Mouse (Mus musculus) hindbrain, embryonic 13.5 days (tissue): ENCODE data around the gene Mgat3. TPM values are rescaled to one million over a fixed set of nuclear protein-coding genes. Genes with fewer than 3 reads are reported as not detected.
A peak's percentile ranks its signal among the peaks of the same experiment; 100 is the strongest.

Source experiments
- ATAC-seq: fragments of 200-750 bp; cut with Nextera tagmentation; 2 replicates; pipeline ENCODE4 v1.8.0; 2017; ENCODE audit warnings: moderate TSS enrichment; ENCODE audit not compliant: low FRiP score
- H3K27ac ChIP-seq: fragments of 300-500 bp; sonication (generic); 2 replicates; pipeline ENCODE4 v1.5.1; 2015; ENCODE audit warnings: inconsistent platforms, mild to moderate bottlenecking, moderate library complexity
- H3K27me3 ChIP-seq: fragments of 300-500 bp; sonication (generic); 2 replicates; pipeline ENCODE4 v1.6.1; 2015; ENCODE audit warnings: mild to moderate bottlenecking, inconsistent platforms
- H3K36me3 ChIP-seq: fragments of 300-500 bp; sonication (generic); 2 replicates; pipeline ENCODE4 v1.6.1; 2015; ENCODE audit warnings: mild to moderate bottlenecking, inconsistent platforms
- H3K4me1 ChIP-seq: fragments of 300-500 bp; sonication (generic); replicated peaks from 2 replicates; pipeline ENCODE4 v1.6.1; 2015; ENCODE audit warnings: inconsistent platforms
- H3K4me2 ChIP-seq: fragments of 300-500 bp; sonication (generic); 2 replicates; pipeline ENCODE4 v1.6.1; 2015; ENCODE audit warnings: inconsistent platforms, mild to moderate bottlenecking, moderate library complexity
- H3K4me3 ChIP-seq: fragments of 300-500 bp; sonication (generic); 2 replicates; pipeline ENCODE4 v1.5.1; 2015; ENCODE audit warnings: mild to moderate bottlenecking, inconsistent platforms
- H3K9ac ChIP-seq: fragments of 300-500 bp; sonication (generic); 2 replicates; pipeline ENCODE4 v1.6.1; 2015; ENCODE audit warnings: mild to moderate bottlenecking, inconsistent platforms
- H3K9me3 ChIP-seq: fragments of 300-500 bp; sonication (generic); 2 replicates; pipeline ENCODE4 v1.6.1; 2016; ENCODE audit warnings: inconsistent platforms
- WGBS: fragments of 180-500 bp; shearing (Covaris S2); methylation state at CpG from one replicate; pipeline ENCODE4 v1.1.7; 2015; 5-methylcytosine and 5-hydroxymethylcytosine counted together
- polyA plus RNA-seq: library from polyadenylated mRNA; unstranded; fragments of >200 nt; fragmentation: Nextera tagmentation; extraction: Ambion mirVana; gene quantifications from 2 replicates; pipeline ENCODE4 v1.2.1, GENCODE M21; 2015

The Mgat3 gene
- polyA plus RNA-seq, 1 experiment from 2014 or later, result 12.2 TPM

GRCm38 (mm10) chr15:80217476-80217875 lies 44.0 kb downstream of the Mgat3 start:
- no peaks in the 10 kb centered on the region for H3K27me3 ChIP-seq
- H3K4me2 ChIP-seq, result no peak overlapping the region
- H3K27ac ChIP-seq, result no peak overlapping the region
- peaks cover 32% of the 10 kb centered on the region for H3K36me3 ChIP-seq
- H3K9ac ChIP-seq, result no peak overlapping the region
- ATAC-seq, result no peak
- no peak overlapping the region for H3K4me3 ChIP-seq
- H3K4me1 ChIP-seq, result peaks cover 10% of the 10 kb centered on the region; the same call in 1 of the 2 replicates
- no peaks in the 10 kb centered on the region for H3K9me3 ChIP-seq
- 93% methylated on average over 10 of the region's 10 CpGs for WGBS

- Histone ChIP-seq H3K9ac (no peak overlapping the region), H3K4me2 (0 out of 2 replicates have a peak overlapping the region, but pooled peaks have one; percentile 10), H3K27me3 (no peaks in the 10 kb centered on the region), H3K4me1 (peaks cover 10% of the 10 kb centered on the region; the same call in 1 of the 2 replicates), H3K36me3 (peaks cover 15% of the 10 kb centered on the region), H3K9me3 (no peaks in the 10 kb centered on the region), H3K4me3 (no peak overlapping the region), H3K27ac (no peak overlapping the region)
- no peak for ATAC-seq
- 65% methylated on average over 14 of the region's 14 CpGs for WGBS
Observed at GRCm38 (mm10) chr15:80219211-80219610, 45.7 kb downstream of the Mgat3 start.

GRCm38 (mm10) chr15:80219705-80220657 lies 46.5 kb downstream of the Mgat3 start:
- Histone ChIP-seq H3K27me3 (no peaks in the 10 kb centered on the region), H3K9me3 (no peaks in the 10 kb centered on the region), H3K9ac (no peak overlapping the region), H3K36me3 (peaks cover 7% of the 10 kb centered on the region; the same call in 1 of the 2 replicates), H3K4me3 (no peak overlapping the region), H3K4me1 (peaks cover 10% of the 10 kb centered on the region; the same call in 1 of the 2 replicates), H3K27ac (no peak overlapping the region), H3K4me2 (no peak overlapping the region)
- ATAC-seq, result no peak
- WGBS, result 70% methylated on average over 4 of the region's 4 CpGs

GRCm38 (mm10) chr15:80221031-80221430 lies 47.5 kb downstream of the Mgat3 start:
- no peak for ATAC-seq
- Histone ChIP-seq H3K4me3 (no peak overlapping the region), H3K36me3 (0 out of 2 replicates have a peak, but pooled peaks cover 6% of the 10 kb centered on the region), H3K27ac (no peak overlapping the region), H3K9me3 (no peaks in the 10 kb centered on the region), H3K27me3 (no peaks in the 10 kb centered on the region), H3K9ac (no peak overlapping the region), H3K4me2 (no peak overlapping the region), H3K4me1 (peaks cover 7% of the 10 kb centered on the region; the same call in 1 of the 2 replicates)
- WGBS, result 72% methylated on average over 8 of the region's 8 CpGs

DNA sequence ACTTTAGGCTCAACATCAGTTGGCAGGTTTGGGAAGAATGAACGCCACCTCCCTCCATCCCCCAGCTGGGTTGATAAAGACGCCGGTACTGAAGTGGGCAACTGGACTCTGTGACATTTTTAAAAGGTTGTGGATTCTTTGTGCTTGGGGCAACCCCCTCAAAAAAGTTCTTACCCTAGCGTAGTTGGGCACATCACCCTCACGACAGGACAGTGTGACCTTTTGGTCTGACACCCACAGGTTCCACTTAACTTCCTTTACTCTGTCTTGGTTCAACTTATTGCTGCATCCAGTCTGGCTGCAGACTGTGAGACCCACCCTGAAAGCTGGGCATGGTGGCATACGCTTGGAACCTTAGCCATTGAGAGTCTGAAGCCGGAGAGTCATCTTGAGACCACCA lies 50.2 kb downstream of the Mgat3 start:
- 90% methylated on average over 7 of the region's 7 CpGs for WGBS
- Histone ChIP-seq H3K4me1 (peaks cover 12% of the 10 kb centered on the region; the same call in 1 of the 2 replicates), H3K9ac (no peak overlapping the region), H3K27ac (no peak overlapping the region), H3K4me3 (no peak overlapping the region), H3K9me3 (no peaks in the 10 kb centered on the region), H3K4me2 (no peak overlapping the region), H3K36me3 (no peaks in the 10 kb centered on the region), H3K27me3 (no peaks in the 10 kb centered on the region)
- ATAC-seq, result no peak

- 26% methylated on average over 9 of the region's 9 CpGs for WGBS
- Histone ChIP-seq H3K9ac (no peak overlapping the region), H3K27me3 (no peaks in the 10 kb centered on the region), H3K9me3 (no peaks in the 10 kb centered on the region), H3K36me3 (no peaks in the 10 kb centered on the region), H3K27ac (no peak overlapping the region), H3K4me2 (no peak overlapping the region), H3K4me3 (no peak overlapping the region), H3K4me1 (peaks cover 5% of the 10 kb centered on the region; the same call in 1 of the 2 replicates)
- ATAC-seq, result no peak
Observed at GRCm38 (mm10) chr15:80225208-80225607, 51.7 kb downstream of the Mgat3 start.

GRCm38 (mm10) chr15:80225796-80226195 lies 52.3 kb downstream of the Mgat3 start:
- H3K9ac ChIP-seq, result no peak overlapping the region
- H3K4me1 ChIP-seq, result peaks cover 5% of the 10 kb centered on the region; the same call in 1 of the 2 replicates
- no peak overlapping the region for H3K27ac ChIP-seq
- no peaks in the 10 kb centered on the region for H3K27me3 ChIP-seq
- 46% methylated on average over 2 of the region's 2 CpGs for WGBS
- H3K4me3 ChIP-seq, result no peak overlapping the region
- no peak overlapping the region for H3K4me2 ChIP-seq
- no peaks in the 10 kb centered on the region for H3K36me3 ChIP-seq
- ATAC-seq, result no peak
- no peaks in the 10 kb centered on the region for H3K9me3 ChIP-seq

DNA sequence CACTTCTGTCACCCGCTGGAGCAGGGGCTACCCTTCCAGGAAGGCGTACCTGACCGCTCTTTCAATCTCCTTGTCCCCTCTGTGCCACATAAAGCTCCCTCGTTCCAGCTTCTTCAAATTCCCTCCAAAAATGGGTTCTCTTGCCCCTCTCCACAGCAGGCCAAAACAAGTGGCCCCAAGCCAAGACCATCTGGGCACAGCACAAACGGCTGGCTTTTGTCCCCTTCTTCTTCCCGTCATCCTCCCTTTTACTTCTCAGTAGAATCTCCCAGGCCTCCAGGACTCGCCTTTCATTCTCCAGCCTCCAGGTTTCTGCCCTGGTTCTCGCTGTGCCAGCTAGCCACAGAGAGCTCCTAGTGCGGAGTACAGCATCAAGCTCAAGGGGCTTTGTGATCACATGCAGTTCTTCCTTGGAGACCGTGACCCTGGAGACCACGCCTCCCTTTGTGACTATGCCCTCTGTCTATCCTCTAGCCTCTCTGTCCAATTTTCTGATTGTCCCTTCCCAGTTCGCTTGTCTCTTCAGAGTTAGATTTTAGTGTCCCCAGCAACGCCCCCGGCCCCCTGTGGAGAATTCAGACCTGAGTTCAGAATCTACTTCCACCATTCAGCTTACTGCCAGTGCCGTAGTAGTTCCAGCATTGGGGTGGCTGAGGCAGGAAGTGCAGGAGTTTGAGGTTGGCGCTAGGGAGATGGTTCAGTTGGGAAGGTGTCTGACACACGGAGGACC lies 54.7 kb downstream of the Mgat3 start:
- peaks cover 8% of the 10 kb centered on the region; the same call in 1 of the 2 replicates for H3K4me1 ChIP-seq
- WGBS, result 57% methylated on average over 17 of the region's 17 CpGs
- ATAC-seq, result no peak
- H3K9ac ChIP-seq, result peak overlapping the region; percentile 43
- no peaks in the 10 kb centered on the region for H3K36me3 ChIP-seq
- no peak overlapping the region for H3K4me3 ChIP-seq
- H3K27me3 ChIP-seq, result no peaks in the 10 kb centered on the region
- H3K9me3 ChIP-seq, result no peaks in the 10 kb centered on the region
- H3K27ac ChIP-seq, result 0 out of 2 replicates have a peak overlapping the region, but pooled peaks have one; percentile 4
- no peak overlapping the region for H3K4me2 ChIP-seq

DNA sequence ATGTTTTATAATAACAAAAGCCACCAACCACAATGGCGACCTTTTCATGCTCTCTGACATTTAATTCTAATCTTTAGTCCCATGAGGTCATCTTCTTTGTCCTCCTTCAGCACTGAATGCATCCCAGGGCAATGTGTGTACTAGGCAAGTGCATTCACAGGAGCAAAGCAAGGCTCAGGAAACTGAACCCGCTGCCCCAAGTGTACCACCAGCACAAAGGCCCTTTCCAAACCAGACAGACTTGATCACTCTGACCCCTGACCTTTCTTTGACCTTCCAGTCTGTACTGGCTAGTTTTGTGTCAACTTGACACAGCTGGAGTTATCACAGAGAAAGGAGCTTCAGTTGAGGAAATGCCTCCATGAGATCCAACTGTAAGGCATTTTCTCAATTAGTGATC lies 58.8 kb downstream of the Mgat3 start:
- H3K9ac ChIP-seq, result no peak overlapping the region
- H3K4me3 ChIP-seq, result no peak overlapping the region
- H3K27me3 ChIP-seq, result no peaks in the 10 kb centered on the region
- H3K9me3 ChIP-seq, result no peaks in the 10 kb centered on the region
- H3K36me3 ChIP-seq, result peaks cover 17% of the 10 kb centered on the region
- H3K27ac ChIP-seq, result no peak overlapping the region
- ATAC-seq, result no peak
- H3K4me1 ChIP-seq, result peaks cover 24% of the 10 kb centered on the region
- no peak overlapping the region for H3K4me2 ChIP-seq
- WGBS, result 34% methylated on average over 2 of the region's 2 CpGs

DNA sequence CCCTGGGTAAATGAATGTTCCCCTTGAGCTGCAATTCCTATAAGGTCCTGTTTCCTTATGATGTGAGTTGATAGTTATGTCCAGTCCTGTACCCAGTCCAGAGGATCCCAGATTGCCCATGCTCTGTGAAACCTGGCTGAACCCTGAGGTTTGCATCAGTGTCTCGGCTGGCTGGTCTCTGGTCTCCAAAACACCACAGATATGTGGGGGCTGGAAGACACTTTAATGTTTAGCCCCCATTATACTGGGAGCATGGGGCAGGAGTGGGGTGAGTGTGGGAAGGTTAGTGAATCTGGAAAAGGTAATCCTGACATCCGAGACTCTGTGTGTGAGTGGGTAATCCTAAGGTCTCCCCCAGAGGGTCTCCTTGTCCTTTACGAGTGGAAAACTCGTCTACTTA lies 59.5 kb downstream of the Mgat3 start:
- H3K4me3 ChIP-seq, result no peak overlapping the region
- ATAC-seq, result 0 out of 2 replicates have a peak, but pooled peaks have one; percentile 26
- no peak overlapping the region for H3K9ac ChIP-seq
- WGBS, result 65% methylated on average over 4 of the region's 4 CpGs
- H3K27me3 ChIP-seq, result no peaks in the 10 kb centered on the region
- no peaks in the 10 kb centered on the region for H3K9me3 ChIP-seq
- peaks cover 22% of the 10 kb centered on the region for H3K36me3 ChIP-seq
- H3K27ac ChIP-seq, result peak overlapping the region; percentile 87
- peak overlapping the region; percentile 91 for H3K4me2 ChIP-seq
- H3K4me1 ChIP-seq, result peaks cover 22% of the 10 kb centered on the region

DNA sequence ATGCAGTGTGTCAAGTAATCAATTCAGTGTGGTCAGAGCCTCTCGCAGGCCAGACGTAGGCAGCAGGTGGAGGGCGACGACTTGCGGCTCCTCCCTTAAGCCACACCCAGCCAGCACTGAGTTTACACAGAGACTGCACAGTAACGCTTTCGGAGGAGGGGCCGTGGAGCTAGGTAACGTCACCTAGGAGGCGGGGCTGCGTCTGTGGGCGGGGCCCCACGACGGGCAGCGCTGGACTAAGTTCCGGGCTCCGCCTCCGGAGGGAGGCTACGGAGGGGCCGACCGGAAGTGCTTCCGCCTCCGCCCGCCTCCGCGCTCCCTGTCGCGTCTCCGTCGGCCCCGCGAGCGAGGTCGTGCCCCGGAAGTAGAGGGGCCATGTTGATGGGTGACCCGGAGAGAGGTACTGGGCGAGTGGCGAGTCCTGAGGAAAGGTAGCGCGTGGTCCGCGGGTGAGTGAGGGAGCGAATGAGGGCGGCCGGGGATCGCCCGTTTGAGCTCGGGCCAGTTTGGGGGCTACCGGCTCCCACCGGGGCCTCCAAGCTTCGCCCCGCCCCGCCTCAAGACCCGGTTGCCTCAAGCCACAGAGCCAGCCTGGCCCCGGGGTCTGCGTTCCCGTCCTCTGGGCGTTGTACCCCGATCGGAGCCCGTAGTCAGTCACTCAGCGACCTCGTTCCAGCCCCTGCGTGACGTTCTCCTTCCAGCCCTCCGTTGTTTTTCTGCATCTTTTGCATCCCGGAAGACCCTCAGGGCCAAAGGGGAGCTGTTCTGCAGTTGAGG lies 60.4 kb downstream of the Mgat3 start, which contains the start of gene Mief1:
TSS of gene Mief1 (plus strand) at position 286 of the 777 bp plus-strand sequence.
- H3K9ac ChIP-seq, result peak within 1 kb of the TSS; percentile 92

More for the DNA sequence above, 60.4 kb downstream of the Mgat3 start, which contains the start of gene Mief1:
- Histone ChIP-seq H3K4me2 (peak within 1 kb of the TSS; percentile 91), H3K27me3 (no peaks in the 10 kb centered on the region), H3K27ac (peak within 1 kb of the TSS; percentile 87), H3K4me1 (peaks cover 20% of the 10 kb centered on the region), H3K9me3 (no peaks in the 10 kb centered on the region), H3K36me3 (peaks cover 31% of the 10 kb centered on the region), H3K4me3 (peak within 1 kb of the TSS; percentile 89)
- peak; percentile 96 for ATAC-seq
- under 1% methylated on average over 64 of the region's 67 CpGs for WGBS
